Mouse (Mus musculus): ENCODE measurements around the gene Prkd1.

DNA sequence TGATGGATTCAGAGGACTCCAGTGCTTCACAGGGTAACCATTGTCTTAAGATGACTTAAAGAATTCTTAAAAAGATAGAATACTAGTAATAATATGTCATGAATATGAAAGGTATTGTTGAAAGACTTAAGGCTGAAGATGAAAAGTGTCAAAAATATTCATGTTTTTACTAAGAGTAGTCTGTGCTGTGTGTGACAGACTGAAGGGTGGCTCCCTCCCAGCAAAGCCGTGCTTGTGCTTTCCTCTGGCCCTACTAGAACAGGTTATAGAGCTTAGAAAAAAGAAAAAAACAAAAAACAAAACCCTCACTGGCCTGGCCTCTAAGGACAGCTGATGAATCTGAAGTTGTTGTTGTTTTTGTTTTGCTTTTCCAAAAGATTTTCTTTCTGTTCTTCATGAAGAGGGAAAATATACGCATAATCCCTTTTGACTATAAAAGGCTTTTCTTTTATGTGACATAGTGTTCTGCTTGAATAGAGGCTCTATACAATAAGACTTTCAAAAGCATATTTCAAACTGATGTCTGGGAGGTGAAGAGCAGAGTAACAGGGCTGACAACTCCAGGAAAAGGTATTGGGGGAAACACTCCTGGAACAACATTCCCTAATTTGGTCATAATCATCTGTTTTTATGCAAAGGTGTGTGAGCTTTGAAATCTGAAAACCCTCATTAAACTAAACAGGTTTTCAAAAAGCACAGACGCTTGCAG is 148.9 kb downstream of the Prkd1 start:
- TF ChIP-seq CTCF (IDR thresholded peaks at IDR 0.05; ENCODE audit: insufficient read depth, low read length) (no peak), POLR2A (IDR thresholded peaks at IDR 0.05; ENCODE audit: borderline replicate concordance, extremely low read depth, low read depth, low read length) (no peak)

Measured in lung, adult 2 months (tissue).